Mouse (Mus musculus): ENCODE measurements around the gene Ces2b. TPM values are rescaled to one million over a fixed set of nuclear protein-coding genes. Genes with fewer than 3 reads are reported as not detected.

Ces2b gene
- 0.19 TPM in 1 of 2 replicates, not detected in the other for polyA plus RNA-seq (2015; fragmentation: Nextera tagmentation; extraction: Ambion mirVana)

DNA sequence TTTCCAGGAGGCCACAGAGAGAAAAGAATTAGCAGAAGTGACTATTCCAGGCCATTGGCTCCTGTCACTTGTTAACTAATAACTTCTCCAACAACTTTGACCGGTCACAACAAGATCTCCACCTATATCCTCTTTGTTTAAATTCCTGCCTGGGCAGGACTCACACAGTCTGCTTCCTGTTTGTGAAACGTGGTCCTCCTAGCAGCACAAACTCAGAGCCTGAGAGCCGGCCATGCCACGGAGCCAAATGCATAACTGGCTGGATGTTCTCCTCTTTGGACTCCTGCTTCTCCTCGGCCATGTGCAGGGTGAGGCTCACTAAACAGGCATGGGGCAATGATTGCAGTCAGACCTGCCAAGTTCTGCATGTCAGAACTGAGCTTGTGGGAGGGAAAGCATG, at the start of gene Ces2b:
Gene Ces2b, plus strand, starts transcription at position 133 of the 400 bp plus-strand sequence.
- H3K4me1 ChIP-seq (ENCODE audit: control insufficient read depth, insufficient read depth, low read length): no peaks in the 10 kb centered on the region; the same call in 1 of the 2 replicates
- no peak within 1 kb of the TSS for H3K27ac ChIP-seq (ENCODE audit: low read length)
- H3K4me2 ChIP-seq (ENCODE audit: low read depth, low read length): no peak within 1 kb of the TSS
- no peaks in the 10 kb centered on the region for H3K9me3 ChIP-seq (replicated peaks; ENCODE audit: control insufficient read depth, low read length)
- H3K27me3 ChIP-seq (ENCODE audit: control insufficient read depth, insufficient read depth, low read length): no peaks in the 10 kb centered on the region
- no peak for ATAC-seq (replicated peaks; ENCODE audit: extremely low read depth, insufficient read depth, low FRiP score)
- 49% methylated on average over 5 of the region's 5 CpGs for WGBS
- H3K9ac ChIP-seq (ENCODE audit: low read length): no peak within 1 kb of the TSS
- no peaks in the 10 kb centered on the region for H3K36me3 ChIP-seq (ENCODE audit: control insufficient read depth, insufficient read depth)
- no peak within 1 kb of the TSS for H3K4me3 ChIP-seq (ENCODE audit: low read length)

DNA sequence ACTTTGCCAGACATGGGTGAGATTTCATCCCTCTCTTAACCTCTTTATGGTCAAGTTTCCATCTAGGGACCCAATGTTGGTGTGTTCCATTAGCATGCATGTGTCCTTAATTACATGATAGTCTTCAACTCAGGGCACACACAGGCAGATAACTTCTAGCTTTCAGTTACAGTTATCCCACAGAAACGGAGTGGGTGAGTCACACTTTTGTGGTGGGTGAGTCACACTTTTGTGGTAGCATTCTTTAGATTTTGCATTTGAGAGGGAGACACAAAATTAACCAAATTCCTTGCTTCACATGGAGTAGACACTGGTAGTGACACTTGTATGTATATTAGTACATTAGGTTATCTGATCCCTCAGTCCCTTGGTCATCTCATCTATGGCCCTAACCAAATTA, 44.3 kb upstream of the Ces2b start:
- 38% methylated on average over 1 of the region's 1 CpGs for WGBS

GRCm38 (mm10) chr8:104788929-104789328, 42.4 kb upstream of the Ces2b start:
- no peaks in the 10 kb centered on the region for H3K27me3 ChIP-seq (ENCODE audit: control insufficient read depth, insufficient read depth, low read length)
- no peaks in the 10 kb centered on the region for H3K36me3 ChIP-seq (ENCODE audit: control insufficient read depth, insufficient read depth)
- H3K4me2 ChIP-seq (ENCODE audit: low read depth, low read length): no peak overlapping the region
- H3K4me1 ChIP-seq (ENCODE audit: control insufficient read depth, insufficient read depth, low read length): no peaks in the 10 kb centered on the region
- 74% methylated on average over 2 of the region's 2 CpGs for WGBS
- no peak for ATAC-seq (replicated peaks; ENCODE audit: extremely low read depth, insufficient read depth, low FRiP score)
- no peak overlapping the region for H3K4me3 ChIP-seq (ENCODE audit: low read length)
- no peak overlapping the region for H3K27ac ChIP-seq (ENCODE audit: low read length)
- H3K9ac ChIP-seq (ENCODE audit: low read length): no peak overlapping the region
- no peaks in the 10 kb centered on the region for H3K9me3 ChIP-seq (replicated peaks; ENCODE audit: control insufficient read depth, low read length)

More for the DNA sequence above, 44.3 kb upstream of the Ces2b start:
- H3K4me3 ChIP-seq (ENCODE audit: low read length): no peak overlapping the region
- H3K9ac ChIP-seq (ENCODE audit: low read length): no peak overlapping the region
- H3K4me1 ChIP-seq (ENCODE audit: control insufficient read depth, insufficient read depth, low read length): no peaks in the 10 kb centered on the region
- H3K27me3 ChIP-seq (ENCODE audit: control insufficient read depth, insufficient read depth, low read length): no peaks in the 10 kb centered on the region
- no peaks in the 10 kb centered on the region for H3K36me3 ChIP-seq (ENCODE audit: control insufficient read depth, insufficient read depth)
- no peak overlapping the region for H3K4me2 ChIP-seq (ENCODE audit: low read depth, low read length)
- H3K9me3 ChIP-seq (replicated peaks; ENCODE audit: control insufficient read depth, low read length): no peaks in the 10 kb centered on the region
- no peak overlapping the region for H3K27ac ChIP-seq (ENCODE audit: low read length)
- no peak for ATAC-seq (replicated peaks; ENCODE audit: extremely low read depth, insufficient read depth, low FRiP score)

DNA sequence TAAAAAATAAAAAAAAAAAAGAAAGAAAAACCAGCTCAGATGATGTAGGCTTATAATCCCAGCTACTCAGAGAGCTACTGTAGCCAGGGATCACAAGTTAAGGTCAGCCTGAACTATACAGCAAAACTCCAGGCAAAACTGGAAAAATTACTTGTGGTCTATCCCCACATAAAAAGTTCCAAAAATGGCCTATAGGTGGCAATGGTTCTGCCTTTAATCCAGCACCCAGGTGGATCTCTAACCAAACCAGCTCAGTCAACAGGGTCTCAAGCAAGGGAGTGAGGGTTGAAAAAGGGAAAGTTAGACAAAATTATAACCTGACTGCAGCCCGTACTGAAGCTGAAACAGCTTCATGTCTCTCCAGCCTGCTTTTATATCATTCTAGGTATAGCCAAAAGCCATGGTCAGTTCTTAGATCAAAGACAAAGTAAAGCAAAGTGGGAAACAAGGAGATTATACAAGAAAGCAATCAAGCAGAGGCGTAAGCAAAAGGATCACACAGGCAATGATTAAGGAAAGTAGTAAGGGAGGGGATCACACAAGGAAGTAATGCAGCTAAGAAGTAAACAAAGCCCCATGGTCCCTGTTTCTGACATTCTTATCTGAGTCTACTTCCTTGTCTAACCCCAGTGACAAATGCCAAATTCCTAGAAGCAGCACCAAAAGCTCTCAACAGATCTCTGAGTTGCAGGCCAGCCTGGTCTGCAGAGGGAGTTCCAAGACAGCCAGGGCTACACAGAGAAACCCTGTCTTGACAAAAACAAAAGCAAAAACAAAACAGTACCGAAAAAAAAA, 41.3 kb upstream of the Ces2b start:
- Histone ChIP-seq H3K36me3 (ENCODE audit: control insufficient read depth, insufficient read depth) (no peaks in the 10 kb centered on the region), H3K27ac (ENCODE audit: low read length) (no peak overlapping the region), H3K4me3 (ENCODE audit: low read length) (no peak overlapping the region), H3K4me1 (ENCODE audit: control insufficient read depth, insufficient read depth, low read length) (no peaks in the 10 kb centered on the region), H3K27me3 (ENCODE audit: control insufficient read depth, insufficient read depth, low read length) (no peaks in the 10 kb centered on the region), H3K9me3 (replicated peaks; ENCODE audit: control insufficient read depth, low read length) (no peaks in the 10 kb centered on the region), H3K4me2 (ENCODE audit: low read depth, low read length) (no peak overlapping the region), H3K9ac (ENCODE audit: low read length) (no peak overlapping the region)
- 39% methylated on average over 3 of the region's 3 CpGs for WGBS
- ATAC-seq (replicated peaks; ENCODE audit: extremely low read depth, insufficient read depth, low FRiP score): no peak

GRCm38 (mm10) chr8:104799385-104799784, 32.0 kb upstream of the Ces2b start:
- Histone ChIP-seq H3K4me1 (ENCODE audit: control insufficient read depth, insufficient read depth, low read length) (no peaks in the 10 kb centered on the region), H3K27me3 (ENCODE audit: control insufficient read depth, insufficient read depth, low read length) (no peaks in the 10 kb centered on the region), H3K27ac (ENCODE audit: low read length) (no peak overlapping the region), H3K4me2 (ENCODE audit: low read depth, low read length) (no peak overlapping the region), H3K9me3 (replicated peaks; ENCODE audit: control insufficient read depth, low read length) (no peaks in the 10 kb centered on the region), H3K36me3 (ENCODE audit: control insufficient read depth, insufficient read depth) (no peaks in the 10 kb centered on the region), H3K9ac (ENCODE audit: low read length) (no peak overlapping the region), H3K4me3 (ENCODE audit: low read length) (no peak overlapping the region)
- ATAC-seq (replicated peaks; ENCODE audit: extremely low read depth, insufficient read depth, low FRiP score): no peak
- 84% methylated on average over 1 of the region's 1 CpGs for WGBS

- WGBS: 33% methylated on average over 2 of the region's 2 CpGs
- H3K4me2 ChIP-seq (ENCODE audit: low read depth, low read length): no peak overlapping the region
- H3K4me3 ChIP-seq (ENCODE audit: low read length): no peak overlapping the region
- no peaks in the 10 kb centered on the region for H3K4me1 ChIP-seq (ENCODE audit: control insufficient read depth, insufficient read depth, low read length)
- H3K36me3 ChIP-seq (ENCODE audit: control insufficient read depth, insufficient read depth): no peaks in the 10 kb centered on the region
- H3K27ac ChIP-seq (ENCODE audit: low read length): no peak overlapping the region
- no peaks in the 10 kb centered on the region for H3K9me3 ChIP-seq (replicated peaks; ENCODE audit: control insufficient read depth, low read length)
- ATAC-seq (replicated peaks; ENCODE audit: extremely low read depth, insufficient read depth, low FRiP score): no peak
- no peaks in the 10 kb centered on the region for H3K27me3 ChIP-seq (ENCODE audit: control insufficient read depth, insufficient read depth, low read length)
- H3K9ac ChIP-seq (ENCODE audit: low read length): no peak overlapping the region
These were observed 25.2 kb upstream of the Ces2b start for GRCm38 (mm10) chr8:104806127-104806526.

- WGBS: 72% methylated on average over 7 of the region's 7 CpGs
- H3K27ac ChIP-seq (ENCODE audit: low read length): no peak overlapping the region
- no peaks in the 10 kb centered on the region for H3K36me3 ChIP-seq (ENCODE audit: control insufficient read depth, insufficient read depth)
- H3K27me3 ChIP-seq (ENCODE audit: control insufficient read depth, insufficient read depth, low read length): no peaks in the 10 kb centered on the region
- no peaks in the 10 kb centered on the region for H3K4me1 ChIP-seq (ENCODE audit: control insufficient read depth, insufficient read depth, low read length)
- no peak overlapping the region for H3K4me3 ChIP-seq (ENCODE audit: low read length)
- H3K9me3 ChIP-seq (replicated peaks; ENCODE audit: control insufficient read depth, low read length): no peaks in the 10 kb centered on the region
- H3K9ac ChIP-seq (ENCODE audit: low read length): no peak overlapping the region
- ATAC-seq (replicated peaks; ENCODE audit: extremely low read depth, insufficient read depth, low FRiP score): no peak
- no peak overlapping the region for H3K4me2 ChIP-seq (ENCODE audit: low read depth, low read length)
These were observed 22.6 kb upstream of the Ces2b start for GRCm38 (mm10) chr8:104808542-104809413.

GRCm38 (mm10) chr8:104809436-104809835, 21.9 kb upstream of the Ces2b start:
- 81% methylated on average over 3 of the region's 3 CpGs for WGBS

GRCm38 (mm10) chr8:104826912-104827311, 4.5 kb upstream of the Ces2b start:
- 65% methylated on average over 1 of the region's 1 CpGs for WGBS
- no peaks in the 10 kb centered on the region for H3K27me3 ChIP-seq (ENCODE audit: control insufficient read depth, insufficient read depth, low read length)
- H3K4me2 ChIP-seq (ENCODE audit: low read depth, low read length): no peak overlapping the region

More at GRCm38 (mm10) chr8:104809436-104809835, 21.9 kb upstream of the Ces2b start:
- H3K27me3 ChIP-seq (ENCODE audit: control insufficient read depth, insufficient read depth, low read length): no peaks in the 10 kb centered on the region
- ATAC-seq (replicated peaks; ENCODE audit: extremely low read depth, insufficient read depth, low FRiP score): no peak
- H3K9me3 ChIP-seq (replicated peaks; ENCODE audit: control insufficient read depth, low read length): no peaks in the 10 kb centered on the region
- no peak overlapping the region for H3K9ac ChIP-seq (ENCODE audit: low read length)
- no peak overlapping the region for H3K4me3 ChIP-seq (ENCODE audit: low read length)
- H3K27ac ChIP-seq (ENCODE audit: low read length): no peak overlapping the region
- H3K4me2 ChIP-seq (ENCODE audit: low read depth, low read length): no peak overlapping the region
- no peaks in the 10 kb centered on the region for H3K4me1 ChIP-seq (ENCODE audit: control insufficient read depth, insufficient read depth, low read length)
- no peaks in the 10 kb centered on the region for H3K36me3 ChIP-seq (ENCODE audit: control insufficient read depth, insufficient read depth)

More at GRCm38 (mm10) chr8:104826912-104827311, 4.5 kb upstream of the Ces2b start:
- ATAC-seq (replicated peaks; ENCODE audit: extremely low read depth, insufficient read depth, low FRiP score): no peak
- Histone ChIP-seq H3K27ac (ENCODE audit: low read length) (no peak overlapping the region), H3K9ac (ENCODE audit: low read length) (no peak overlapping the region), H3K36me3 (ENCODE audit: control insufficient read depth, insufficient read depth) (no peaks in the 10 kb centered on the region), H3K4me1 (ENCODE audit: control insufficient read depth, insufficient read depth, low read length) (no peaks in the 10 kb centered on the region; the same call in 1 of the 2 replicates), H3K4me3 (ENCODE audit: low read length) (no peak overlapping the region), H3K9me3 (replicated peaks; ENCODE audit: control insufficient read depth, low read length) (no peaks in the 10 kb centered on the region)

Measured in heart, embryonic 16.5 days (tissue).